Mouse (Mus musculus) kidney, postnatal 25 days (tissue): ENCODE data around the gene Tmem44.
A peak's percentile ranks its signal among the peaks of the same experiment; 100 is the strongest.

ENCODE experiments used
- DNase-seq, 2 experiments: peaks; one replicate each; pipeline ENCODE4 v3.0.0; 2021; ENCODE audit warnings: mixed read lengths in 2 of 2

Gene Tmem44

DNA sequence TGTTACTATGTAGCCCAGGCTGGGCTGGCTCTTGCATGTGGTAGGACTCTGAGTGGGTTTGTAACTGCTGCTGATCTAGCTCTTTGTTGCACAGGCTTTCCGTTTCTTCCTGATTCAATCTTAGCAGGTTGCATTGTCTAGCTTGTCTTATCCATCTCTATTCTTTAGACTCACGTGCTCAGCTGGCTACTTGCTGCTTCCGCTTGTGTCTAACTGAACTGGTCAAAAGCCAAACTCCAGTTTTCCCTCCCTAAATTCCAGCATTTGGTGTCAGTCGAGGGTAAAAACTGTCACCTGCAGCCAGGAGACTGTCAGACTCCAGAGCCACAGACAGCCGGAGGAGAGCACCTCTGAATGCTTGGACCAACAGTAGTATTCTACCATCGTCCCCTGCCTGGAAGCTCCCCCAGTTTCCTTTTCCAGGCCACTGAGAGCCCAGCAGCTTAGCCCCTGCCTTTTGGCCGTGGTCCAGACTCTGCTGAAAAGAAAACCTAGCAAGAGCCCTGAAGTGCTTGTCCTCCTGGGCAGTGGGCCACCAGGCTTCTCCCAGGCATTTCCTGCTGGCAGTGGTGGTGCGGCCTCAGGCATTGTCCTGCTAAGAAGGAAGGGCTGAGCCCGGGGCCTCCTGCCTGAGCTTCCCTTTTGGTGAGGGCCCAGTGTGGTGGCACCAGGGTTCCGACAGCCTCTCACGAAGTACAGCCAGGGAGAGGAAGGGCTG lies 2.1 kb upstream of the Tmem44 start:
- peak; percentile 90 to 94 for DNase-seq

DNA sequence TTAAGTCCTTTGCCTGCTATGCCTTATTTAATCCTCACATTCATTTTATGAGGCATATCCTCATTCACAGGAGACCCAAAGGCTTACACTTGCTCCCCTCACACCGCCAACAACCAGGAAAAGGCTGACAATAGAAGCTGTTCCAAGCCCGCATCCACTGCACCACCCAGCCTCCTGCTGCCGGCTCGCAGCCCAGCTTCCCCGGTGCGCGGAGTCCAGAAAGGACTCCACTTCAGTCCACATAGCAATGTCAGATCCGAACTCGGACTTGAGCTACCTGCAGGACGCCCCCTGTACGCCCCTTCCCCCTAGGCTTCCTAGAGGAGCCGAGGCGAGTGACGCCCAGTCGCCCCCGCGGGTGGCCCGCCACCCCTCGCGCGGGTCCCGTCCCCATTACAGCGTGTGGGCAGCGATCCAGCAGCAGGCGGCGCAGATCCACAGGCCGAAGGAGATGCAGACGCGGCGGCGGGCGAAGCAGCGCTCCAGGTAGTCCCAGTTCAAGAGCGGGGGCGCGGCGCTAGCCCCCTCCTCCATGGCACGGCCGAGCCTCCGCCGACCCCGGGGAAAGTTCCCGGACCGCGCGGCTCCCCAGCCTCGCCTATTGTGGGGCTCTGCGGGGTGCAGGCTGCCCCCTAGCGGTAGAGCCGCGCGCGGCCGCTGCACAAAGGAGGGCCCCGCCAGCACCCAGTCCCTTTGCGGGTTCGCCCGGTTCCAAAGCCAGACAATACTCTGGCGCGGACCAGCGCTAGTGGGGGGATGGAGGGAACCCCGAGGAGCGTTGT lies 485 bp downstream of the Tmem44 start:
- peak; percentile 77 to 79 for DNase-seq

DNA sequence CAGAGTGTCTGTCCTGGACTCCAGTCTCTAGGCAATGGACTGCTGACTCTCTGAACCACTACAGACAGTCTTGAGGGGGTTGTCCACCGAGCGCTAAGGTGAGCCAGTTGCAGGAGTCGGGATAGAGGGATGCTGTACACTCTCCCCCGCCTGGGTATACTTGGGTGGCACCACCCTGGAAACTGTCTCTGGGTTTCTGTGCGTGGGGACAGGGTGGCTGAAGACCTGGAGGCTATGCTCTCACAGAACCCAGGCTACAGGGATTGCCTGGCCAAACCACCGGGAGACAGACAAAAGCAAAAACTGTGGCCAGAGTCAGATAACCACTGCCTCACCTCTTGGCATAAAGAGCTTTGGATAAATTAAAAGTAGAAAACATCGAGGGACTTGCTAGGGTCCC lies 1.1 kb downstream of the Tmem44 start:
- DNase-seq, result no peak

DNA sequence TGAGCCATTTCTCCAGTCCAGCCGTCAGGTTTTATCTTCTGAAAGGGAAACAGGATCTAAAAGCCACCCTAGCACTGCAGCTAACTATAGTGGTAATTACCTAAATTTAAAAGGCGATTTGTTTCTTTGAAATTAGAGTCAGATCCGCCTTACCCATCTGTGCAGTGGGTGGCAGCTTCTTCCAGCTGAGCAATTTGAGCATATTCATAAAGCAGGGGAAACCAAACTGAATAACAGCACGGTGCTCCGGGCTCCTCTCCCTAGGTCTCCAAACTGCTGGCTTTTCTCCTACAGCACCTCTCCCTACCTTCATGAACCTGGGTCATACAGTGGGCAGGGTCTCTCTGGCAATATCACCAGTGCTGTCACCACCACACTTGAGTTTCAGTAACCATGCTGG lies 2.4 kb downstream of the Tmem44 start:
- DNase-seq, result no peak

DNA sequence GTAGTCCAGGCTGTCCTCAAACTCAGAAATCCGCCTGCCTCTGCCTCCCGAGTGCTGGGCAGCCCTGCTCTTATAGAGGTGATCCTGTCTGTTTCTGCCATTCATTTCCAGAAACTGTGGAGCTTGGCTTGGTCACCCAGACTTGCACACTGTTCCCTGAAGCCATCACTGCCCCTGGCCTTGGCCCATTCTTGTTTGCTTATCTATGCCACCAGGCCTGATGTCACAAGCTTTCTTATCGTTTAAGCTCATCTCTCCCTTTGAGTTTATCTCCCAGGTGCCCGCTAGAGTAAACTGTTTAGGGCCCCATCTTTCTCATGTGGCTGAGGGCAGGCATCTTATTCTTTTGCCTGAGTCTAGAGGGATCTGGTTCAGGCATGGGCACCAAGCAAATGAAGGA lies 5.9 kb downstream of the Tmem44 start:
- DNase-seq, result no peak

DNA sequence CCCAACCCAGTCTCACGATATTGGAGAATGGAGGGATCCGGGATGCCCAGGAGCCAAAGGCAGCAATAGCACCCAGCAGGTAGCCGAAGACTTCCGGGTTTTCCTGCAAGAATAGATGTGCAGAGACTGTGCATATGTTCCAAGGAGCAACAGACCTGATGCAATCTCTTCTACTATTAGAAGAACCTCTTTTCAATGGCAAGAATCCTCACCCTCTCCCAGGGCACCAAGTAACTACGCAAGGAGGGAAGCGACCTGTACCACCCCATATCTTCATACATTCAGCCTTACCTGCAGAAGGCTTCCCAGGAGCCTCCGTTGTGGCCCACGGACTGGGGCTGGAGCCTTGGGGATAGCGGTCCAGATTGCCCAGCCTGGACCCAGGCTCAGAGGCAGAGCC lies 7.3 kb downstream of the Tmem44 start:
- DNase-seq, result no peak

DNA sequence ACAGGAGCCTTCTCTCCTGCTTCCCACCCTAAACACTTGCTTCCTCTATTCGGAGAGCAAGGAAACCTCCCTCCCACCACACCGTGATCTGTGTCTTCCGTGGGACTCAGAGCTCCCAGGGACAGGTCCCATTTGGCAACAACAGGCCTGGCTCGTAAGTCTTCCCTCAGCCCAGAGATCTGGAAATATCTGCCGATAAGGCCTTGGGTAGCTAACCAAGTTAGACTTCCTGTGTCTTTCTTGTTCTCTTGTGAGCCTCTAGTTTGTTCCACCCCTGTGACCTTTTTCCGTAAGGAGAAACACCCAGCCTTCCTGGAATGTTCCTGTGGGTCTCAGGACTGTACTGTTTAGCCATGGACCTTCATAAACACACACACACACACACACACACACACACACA lies 7.8 kb downstream of the Tmem44 start:
- DNase-seq, result no peak

DNA sequence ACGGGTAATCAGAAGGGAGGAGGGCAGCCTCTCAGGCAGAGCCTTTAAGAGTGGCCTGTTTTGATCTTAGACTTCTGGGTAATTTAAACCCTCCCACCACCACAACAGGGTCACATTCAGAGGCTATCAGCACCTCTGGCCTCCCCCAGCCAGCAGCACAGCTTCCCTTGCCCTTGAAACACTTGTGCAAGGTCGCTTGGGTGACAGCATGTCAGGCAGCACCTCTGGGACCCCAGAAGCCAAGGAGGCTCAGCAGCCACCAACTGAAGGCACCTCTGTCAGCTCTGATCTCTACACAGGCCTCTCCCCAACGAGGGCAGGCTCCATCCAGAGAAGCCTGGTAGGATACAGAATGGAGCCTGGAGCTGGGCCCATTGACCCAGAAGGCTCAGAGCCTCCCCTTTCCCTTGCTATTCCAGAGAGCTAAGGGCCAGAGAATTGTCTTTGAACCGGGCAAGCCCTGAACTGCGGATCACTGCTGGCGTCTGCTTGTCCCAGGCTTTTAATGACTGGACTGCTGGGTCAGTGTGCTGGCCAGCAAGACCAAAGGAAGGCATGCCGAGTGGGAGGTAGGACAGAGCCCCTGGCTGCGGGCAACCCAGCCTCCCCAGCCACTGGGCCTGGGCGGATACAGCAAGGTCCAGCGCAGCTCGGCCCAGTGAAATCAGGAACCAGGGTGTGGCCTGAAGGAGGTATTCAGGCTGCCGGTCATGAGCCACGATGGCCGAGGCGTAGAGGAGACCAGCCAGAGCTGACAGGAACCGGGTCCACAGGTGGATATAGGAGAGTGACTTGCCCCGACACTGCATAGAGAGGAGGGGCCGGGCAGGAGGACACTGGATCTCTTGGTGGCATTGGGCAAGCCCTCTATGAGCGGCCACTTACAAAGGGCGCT lies 10.3 kb downstream of the Tmem44 start:
- DNase-seq, result peak in 1 of 2 experiments; percentile 55

DNA sequence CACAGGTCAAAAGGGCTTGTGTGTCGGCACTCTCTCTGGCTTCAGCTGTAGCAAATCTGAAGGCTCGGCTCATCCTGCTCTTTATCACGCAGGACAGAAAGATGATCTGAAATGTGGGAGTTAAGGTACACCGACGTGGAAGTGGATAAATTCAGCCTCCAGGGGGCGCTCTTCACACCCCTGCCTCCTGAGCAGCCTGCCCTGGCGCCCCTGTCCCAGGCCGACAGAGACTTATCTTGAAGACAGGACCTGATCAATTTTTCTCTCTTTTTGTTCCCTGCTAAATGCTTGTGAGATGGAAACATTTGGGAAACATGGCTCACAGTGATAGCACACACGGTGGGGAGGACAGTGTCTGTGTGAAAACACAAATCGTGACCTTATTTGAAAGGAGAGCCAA lies 11.2 kb downstream of the Tmem44 start:
- DNase-seq, result peak; percentile 62 to 70

DNA sequence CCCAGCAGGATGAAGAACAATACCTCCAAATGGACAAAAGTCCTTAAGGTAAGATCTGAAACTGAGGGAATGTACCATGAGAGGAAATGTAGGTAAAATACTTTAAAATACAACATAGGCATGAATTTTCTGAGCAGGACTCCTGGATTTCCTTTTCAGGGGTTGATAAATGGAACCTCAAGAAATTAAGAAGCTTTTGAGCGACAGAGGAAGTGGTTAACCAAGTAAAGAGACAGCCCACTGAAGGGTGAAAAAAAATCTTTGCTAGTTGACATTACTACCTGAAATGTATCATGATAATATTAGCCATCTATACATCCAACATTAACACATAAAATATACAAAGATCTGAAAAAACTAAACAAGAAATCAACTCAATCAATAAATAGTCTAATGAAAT lies 15.6 kb downstream of the Tmem44 start:
- no peak for DNase-seq

DNA sequence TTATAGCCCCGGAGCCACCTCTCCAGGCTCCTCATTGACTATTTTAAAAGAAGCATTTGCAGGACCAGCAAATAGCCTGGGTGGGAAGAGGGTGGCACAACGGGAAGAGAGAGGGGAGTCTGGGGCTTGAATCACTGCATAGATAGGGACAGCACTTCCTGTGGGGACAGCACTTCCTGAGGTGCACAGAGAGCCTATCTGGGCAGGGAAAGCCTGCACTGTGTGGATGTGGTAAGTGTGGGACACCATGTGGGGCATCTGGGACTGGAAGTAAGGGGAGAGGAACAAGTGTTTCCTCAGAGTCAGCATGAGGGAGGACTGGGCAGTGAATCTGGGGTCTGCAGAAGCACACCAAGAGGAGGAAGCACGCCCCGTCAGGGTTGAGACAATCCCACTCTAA lies 17.1 kb downstream of the Tmem44 start:
- no peak for DNase-seq

DNA sequence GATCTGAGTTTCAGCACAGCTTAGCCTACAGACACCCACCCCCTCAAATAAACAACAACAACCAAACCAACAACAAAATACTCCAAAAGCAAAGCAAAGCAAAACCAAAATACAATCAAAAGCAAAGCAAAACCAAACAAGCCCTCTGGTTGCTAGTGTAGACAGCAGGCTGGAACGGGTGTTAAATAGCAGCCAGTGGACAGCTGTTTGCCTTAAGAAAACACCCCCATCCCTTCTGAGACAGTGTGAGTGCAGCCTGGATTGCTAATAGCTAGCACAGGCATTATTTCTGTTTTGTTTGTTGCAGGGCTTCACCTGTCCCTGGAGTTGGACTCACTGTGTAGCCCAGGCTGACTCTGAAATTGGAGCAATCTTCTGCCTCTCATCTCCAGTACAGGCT lies 17.7 kb downstream of the Tmem44 start:
- no peak for DNase-seq

DNA sequence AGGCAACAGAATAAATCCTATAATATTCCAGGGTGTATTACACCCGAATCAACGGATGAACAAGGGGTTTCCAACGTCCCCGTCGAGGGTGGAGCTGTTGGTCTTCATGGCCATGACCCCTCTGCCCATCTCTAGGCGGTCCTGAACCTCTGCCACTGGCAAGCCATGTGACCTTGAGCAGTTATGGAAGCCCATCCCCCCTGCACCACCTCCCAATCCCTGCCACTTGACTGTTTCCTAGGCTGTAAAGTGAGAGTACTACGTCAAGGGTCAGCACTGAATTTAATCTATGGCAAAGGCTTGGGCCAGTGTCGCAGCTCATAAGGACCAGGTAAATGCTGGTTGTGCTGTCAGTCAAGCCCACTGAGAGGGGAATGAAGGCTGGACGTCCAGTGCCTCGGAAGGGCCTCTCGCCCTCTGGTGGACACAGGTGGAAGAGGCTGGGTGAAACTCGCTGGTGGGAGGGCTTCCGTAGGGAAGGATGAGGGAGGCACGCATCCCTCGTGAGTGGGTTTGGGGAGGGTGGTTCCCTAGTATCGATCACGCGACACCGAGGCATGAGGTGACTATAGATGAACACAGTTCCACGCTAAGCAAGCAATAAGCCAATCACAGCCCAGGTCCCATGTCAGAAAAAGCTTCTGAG lies 18.8 kb downstream of the Tmem44 start:
- peak; percentile 52 to 65 for DNase-seq

DNA sequence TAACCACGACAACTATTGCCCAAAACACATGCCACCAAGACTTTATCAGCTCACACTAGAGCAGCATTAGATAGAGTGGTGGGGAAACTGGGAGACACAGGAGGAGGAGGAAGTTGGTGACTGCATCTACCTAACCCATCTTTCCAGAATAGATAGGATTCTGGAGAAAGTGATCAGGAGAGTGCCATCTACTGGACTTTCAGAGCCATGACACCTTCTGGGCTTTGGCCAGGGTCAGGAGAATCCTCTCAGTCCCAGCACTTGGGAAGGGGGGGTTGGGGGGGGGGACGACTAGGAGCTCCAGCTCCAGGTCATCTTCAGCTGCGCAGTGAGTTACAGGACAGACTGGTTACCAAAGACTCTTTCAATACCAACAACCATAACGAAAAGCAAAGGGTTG lies 19.8 kb downstream of the Tmem44 start:
- no peak for DNase-seq

DNA sequence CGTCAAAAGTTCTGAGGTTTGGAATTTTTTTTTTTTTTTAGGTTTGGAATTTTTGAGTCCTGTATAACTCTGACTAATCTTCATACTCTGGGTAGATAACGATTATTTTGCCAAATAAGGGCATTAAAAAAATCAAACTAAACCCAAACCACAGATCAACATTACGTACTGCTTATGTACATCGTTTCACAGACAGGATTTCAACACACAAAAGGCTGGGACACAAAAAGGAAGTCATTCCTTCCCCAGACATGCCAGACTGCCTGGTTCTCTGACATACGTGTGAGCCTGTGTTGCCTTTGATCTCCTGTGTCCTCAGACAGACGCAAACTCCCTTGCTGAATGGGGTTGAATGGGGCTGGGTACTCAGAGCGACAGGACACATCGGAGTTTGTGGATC lies 22.3 kb downstream of the Tmem44 start:
- no peak for DNase-seq

DNA sequence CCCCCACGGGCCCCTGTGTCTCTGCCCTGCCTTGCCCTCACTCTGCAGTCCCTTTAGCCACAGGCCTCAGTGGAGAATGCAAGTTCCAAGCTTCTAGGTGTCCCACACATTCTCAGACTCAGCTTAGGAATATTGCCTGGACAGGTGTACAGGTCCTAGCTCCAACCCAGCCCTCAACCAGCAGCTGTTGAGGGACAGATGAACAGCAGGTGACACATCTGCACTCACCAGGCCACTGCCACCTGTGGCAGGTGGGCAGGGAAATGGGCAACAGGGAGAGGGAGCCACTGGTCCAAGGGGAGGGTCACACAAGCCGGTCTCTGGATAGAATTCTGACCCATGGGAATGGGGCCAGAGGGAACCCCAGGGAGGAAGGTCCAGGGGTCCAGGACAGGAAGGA lies 22.8 kb downstream of the Tmem44 start:
- no peak for DNase-seq

DNA sequence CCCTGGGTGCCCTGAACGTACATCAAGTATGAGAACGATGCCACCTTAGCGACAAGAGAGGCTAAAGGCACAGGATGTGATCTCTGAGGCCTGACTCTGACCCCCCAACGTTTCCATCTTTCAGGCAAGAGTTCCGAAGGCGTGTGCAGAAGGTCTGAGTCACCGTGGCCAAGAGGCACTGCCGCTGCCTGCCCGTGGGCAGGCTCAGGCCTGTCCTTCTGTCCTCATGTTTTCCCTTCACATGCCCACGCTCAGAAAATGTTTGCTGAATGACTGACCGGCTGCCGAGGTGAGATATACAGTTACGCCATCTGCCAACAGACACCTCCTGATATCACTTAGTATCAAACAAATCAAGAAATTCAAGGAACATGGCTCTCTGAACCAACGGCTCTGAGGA lies 24.9 kb downstream of the Tmem44 start:
- no peak for DNase-seq

DNA sequence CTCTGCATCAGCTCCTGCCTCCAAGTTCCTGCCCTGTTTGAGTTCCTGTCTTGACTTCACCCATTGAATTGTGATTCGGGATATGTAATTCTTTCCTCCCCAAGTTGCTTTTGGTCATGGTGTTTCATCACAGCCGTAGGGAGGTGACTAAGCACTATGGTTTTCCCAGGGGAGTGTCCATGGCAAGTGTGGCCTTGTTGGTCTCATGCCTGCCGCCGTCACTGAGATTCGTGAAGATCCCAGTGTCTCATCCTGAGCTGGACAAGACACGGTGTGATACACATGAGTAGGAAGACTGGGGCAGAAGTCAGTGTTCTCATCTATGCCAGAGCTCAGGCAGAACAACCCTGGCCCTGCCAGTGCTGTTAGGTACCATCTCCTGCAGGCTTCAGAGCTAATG lies 26.2 kb downstream of the Tmem44 start:
- no peak for DNase-seq

DNA sequence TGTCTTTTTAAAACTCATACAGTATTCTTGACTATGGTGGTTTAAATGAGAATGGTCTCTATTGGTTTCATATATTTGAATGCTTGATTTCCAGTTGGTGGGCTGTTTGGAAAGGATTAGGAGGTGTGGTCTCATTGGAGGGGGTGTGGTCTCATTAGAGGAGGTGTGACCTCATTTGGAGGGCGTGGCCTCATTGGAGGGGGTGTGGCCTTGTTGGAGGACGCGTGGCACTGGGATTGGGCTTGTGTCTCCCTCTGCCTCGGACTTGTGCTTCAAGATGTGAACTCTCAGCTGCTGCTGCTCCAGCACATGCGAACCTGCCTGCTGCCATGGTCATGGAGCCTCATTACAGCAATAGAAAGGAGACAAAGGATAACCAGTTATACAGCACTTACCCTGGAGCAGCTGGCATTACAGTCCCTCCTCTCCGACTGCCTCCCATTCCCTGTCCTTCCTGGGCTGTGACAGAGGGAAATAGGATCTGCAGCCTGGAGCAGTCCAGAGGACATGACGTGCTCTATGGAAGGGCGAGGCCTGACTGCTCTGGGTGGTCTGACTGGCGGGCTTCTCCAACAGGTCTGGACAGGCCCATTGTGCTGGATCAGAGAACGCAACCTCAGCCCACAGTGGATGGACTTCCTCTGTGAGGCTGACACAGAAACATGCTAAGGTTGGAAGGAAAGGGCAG lies 28.2 kb downstream of the Tmem44 start:
- no peak for DNase-seq

DNA sequence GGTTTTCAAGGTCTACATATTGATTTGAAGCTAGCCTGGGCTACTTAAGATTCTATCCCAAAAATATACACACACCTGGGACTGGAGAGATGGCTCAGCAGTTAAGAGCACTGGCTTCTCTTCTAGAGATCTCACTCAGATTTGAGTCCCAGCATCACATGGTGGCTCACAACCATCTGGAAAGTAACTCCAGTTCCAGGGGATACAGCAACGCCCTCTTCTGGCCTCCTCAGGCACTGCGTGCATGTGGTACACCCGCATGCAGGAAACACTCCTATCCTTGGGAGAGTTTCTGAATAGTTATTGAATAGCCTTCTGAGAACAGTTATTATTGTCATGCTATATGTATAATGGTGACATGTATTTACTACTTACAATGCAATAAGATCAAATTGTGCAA lies 29.5 kb downstream of the Tmem44 start:
- DNase-seq, result no peak

DNA sequence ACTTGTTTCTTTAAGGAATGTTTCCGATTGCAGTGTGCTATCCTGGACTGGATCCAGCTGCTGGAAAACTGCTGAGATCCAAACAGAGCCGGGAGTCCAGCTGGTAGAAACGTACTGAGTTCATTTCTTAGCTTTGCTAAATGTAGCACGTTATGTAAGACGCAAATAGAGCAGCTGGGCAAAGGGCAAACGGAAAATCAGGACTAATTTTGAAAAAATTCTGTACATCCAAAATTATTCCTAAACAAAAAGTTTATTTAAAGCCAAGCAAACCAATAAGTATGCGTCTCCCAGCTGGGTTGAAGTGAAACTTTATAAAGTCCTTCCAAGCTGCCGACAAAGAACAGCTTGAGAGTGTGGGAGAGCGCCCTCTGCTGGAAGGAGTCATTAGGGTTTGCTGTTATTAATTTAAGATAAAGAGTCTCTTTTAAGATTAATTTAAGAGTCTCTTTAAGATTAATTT lies 30.2 kb downstream of the Tmem44 start:
- DNase-seq, result peak; percentile 86 to 94

DNA sequence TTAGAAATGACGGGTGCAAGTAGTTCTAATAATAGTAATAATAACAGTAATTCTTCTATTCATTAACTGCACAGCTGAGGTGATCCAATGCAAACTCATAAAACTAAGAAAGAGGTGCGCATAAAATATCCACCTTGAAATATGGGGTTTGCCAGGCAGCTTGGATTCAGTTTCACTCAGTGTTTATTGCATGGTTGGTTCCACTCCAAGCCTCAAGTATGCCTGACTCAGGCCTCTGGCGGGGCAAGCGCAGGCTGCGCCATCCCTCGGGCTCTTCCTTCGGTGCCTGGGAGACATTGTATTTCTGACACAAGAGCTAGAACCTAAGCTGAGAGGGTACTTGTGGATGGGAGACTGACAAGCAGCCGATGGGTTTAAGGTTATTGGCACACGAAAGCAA lies 32.0 kb downstream of the Tmem44 start:
- no peak for DNase-seq
